Mouse (Mus musculus) telencephalon, adult 2 months (tissue): ENCODE measurements around the gene Anln.
"Not testable (repeated sequence)": the region's sequence is repeated elsewhere in the genome, so short reads cannot be mapped to it uniquely, and the experiment has no call there.

Experiments
- DNase-seq: peaks from one replicate; pipeline ENCODE4 v3.0.0-alpha.2; 2011; ENCODE audit warnings: low read depth, low spot score

The Anln gene

DNA sequence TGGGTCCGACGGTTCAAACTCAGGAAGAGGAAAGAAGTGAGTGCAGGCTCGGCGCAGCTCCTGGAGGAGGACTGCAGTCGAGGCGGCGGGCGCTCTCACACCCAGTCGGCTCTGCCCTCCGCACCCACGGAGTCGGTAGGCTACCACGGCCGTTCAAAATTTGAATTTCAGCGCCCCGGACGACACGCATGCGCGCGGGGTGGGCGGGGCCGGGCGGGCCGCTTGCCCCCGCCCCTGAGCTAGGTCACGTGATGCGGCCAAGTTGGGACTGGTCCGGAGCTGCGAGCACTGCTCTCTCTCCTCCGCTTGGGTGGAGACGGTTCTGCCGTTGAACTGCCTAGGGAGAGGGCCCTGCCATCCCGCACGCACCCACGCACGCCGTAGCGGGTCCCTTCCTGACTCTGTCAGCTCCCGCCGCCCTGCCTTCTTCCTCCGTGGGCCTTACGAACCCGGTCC is at the start of gene Anln:
TSS of gene Anln (minus strand) at position 168 of the 456 bp plus-strand sequence.
- DNase-seq: no peak

DNA sequence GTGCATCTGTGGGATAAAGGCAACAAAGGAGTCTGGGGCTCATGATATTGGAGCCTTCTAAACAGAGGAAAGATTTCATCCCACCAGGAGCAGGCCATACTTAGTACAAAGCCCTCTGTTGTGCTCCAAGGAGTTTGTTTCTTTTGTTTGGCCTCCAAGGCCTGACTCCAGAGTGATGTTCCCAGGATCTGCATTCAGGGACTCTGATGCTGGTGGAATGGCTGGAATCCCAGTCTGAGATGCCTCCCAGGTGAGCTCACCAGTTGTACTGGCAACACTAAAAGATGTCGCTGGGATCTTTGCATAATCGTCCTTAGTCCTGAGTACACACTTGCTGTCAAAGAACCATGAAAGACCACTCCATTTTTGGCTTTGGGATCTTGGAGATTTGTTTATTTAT is 45.1 kb upstream of the Anln start:
- DNase-seq: no peak

DNA sequence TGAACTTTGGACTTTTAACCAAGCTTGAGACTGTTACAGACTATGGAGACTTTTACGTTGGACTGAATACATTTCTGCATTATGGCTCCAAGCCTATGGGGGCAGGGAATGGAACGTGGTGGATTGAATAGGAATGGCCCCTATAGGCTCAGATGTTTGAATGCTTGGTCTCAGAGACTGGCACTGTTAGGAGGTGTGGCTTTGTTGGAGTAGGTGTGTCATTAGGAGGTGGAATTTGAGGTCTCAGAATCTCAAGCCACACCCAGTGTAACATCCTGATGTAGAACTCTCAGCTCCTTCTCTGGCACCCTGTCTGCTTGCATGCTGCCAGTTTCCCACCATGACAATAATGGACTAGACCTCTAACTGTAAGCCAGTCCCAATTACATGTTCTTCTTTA is 44.2 kb upstream of the Anln start:
- DNase-seq: no peak

DNA sequence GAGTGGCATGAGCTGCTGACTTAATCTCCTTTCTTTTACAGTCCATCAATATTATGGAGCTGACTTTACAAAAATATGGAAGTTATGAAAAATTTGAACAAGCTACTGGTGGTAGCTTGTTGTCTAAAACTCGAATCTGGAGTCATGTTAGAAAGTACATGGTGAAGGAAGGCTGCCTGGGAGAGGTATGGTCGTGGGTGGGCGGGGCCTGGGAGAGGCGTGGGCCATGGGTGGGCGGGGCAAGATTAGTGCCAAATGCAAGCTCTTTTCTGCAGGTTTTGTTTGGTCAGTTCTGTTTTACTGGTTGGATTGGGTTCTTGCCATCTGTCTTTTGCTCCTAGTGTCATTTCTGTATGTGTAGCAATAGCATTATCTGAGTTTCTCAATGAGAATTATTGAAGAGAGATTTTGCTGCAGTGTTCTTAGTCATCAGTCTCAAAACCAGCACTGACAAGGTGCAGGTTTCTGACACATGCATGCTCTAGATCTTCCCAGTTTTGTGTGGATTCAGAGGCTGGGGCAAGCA is 41.4 kb upstream of the Anln start:
- DNase-seq: no peak

DNA sequence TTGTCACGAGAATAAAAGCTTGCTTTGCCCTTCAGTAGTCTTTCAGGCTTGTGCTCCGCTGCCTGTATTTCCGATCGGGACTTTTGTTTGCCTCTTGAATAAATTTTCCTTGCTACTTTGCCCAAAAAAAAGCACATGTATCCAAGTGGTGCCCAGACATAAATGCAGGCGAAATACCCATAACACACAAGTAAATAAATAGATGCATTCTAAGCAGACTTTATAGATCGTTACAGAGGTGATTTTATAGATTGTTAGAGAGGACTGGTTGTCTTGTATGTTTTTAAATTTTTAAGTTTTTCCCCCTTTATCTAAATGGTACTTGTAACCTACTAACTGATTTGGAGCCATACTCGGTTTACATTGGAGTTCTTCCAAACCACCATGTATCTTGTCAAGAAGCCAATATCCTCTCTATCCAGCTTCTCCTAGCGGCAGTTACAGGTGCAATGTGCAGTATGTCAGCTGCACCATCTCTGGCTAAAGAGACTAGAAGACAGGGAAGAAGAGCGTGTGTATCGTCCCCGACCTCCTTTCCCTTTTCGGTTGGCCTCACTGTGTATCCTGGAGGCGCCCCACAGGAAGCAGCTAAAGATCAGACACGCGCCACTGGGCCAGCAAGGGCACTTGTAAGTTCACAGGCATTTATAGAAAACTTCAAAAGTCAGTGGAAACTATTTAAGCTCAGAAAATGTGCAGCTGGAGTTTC is 40.7 kb upstream of the Anln start:
- DNase-seq: no peak

DNA sequence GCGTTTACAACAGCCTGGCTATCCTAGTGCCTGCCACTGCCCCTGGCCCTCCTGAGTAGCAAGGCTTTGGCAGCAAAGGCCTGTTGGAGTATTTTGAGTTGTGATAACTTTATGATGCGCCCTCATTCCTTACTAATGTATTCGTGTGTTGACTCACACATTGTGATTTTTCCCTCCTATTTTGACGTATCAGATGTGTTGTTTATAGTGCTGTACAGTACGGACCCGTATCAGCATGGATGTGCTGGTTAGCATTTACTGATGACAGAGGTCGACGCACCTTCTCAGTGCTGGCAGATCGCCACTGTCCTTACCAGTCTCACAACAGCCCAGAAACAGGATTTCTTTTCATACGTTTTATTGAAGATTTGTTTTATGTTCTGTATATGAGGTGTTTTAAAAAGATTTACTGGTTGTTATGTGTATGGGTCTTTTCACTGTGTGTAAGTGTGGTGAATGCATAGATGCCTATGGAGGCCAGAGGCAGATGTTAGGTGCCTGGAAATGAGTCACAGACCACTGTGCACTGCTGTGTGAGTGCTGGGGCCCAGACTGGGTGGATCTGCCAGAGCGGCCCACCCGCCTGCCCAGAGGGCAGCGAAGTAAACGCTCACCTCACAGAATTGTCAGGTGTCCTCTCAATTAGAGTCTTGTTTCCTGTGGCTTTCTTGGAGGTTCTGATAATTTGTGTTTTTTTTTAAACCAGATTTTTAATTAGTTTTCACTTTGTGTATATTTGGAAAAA is 39.9 kb upstream of the Anln start:
- DNase-seq: no peak

DNA sequence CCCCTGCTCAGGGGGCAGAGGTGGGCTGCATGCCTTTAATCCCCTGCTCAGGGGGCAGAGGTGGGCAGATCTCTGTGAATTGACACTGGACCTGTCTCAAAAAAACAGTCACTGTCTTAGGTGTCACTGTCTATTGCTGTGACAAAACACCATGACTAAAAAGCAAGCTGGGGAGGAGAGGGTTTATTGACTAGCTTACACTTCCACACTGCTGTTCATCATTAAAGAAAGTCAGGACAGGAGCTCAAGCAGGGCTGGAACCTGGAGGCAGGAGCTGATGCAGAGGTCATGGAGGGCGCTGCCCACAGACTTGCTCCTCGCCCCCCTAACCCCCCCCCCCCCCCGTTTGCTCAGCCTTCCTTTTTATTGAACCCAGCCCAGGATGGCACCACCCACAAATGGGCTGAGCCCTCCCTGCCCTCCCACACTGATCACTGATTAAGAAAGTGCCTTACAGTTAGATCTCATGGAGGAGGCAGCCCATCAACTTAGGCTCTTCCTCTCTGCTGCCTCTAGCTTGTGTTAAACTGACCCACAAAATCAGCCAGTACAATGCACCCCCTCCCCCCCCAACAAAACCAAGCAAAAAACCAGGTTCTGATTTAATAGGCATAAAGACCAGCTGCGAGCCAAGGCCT is 39.2 kb upstream of the Anln start:
- no peak for DNase-seq

DNA sequence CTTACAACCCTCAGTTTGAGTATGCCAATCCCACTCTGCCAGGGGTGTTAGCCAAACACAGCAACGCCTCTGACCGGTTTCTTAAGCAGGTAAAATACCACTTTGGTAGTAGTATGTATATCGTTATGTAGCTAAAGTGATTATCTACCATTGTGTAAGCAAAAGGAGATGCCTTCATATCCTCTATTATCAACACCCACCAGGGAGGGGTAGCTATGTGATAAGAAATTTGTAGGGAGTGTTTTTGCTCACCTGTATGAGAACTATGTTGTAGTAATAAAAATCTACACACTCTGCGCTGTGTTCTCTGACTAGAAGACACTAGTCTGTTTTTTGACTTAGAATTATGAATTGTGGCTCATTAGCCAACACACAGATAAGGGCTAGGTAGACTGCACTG is 35.7 kb upstream of the Anln start:
- no peak for DNase-seq

DNA sequence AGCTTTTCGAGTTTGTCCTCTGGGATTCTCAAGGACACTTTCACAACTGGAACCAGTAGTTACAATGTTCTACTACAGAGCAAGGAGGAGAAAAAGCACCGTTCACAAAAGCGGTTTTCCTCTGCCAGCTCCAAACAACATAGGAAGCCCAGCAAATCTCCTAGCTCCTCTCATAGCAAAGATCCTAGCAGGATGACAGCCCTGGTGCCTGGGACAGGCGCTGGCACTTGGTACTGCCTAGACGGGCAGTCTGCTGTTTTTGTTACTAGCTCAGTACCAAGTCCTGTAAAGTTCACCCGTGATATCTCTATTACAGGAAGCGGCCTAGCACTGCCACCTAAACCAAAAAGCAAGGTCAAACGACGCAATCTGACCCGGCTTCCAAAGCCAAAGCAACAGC is 35.2 kb upstream of the Anln start:
- no peak for DNase-seq

DNA sequence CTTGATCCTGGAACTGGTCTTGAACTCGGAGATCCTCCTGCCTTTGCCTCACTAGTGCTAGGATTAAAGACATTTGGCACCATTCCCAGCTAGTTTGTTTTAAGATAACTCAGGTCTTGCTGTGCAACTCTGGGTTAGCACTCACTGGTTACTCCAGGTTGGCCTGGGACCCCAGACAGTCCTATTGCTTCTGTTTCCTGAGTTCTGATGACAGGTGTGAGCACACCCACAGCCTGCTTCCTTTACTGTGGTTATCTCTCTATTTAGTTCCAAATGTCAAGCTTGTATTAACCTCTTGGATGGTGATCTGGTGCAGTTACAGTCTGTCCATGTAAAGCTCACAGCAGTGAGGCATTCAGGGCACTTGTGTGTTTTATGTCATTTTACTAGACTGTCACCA is 34.5 kb upstream of the Anln start:
- DNase-seq: no peak

DNA sequence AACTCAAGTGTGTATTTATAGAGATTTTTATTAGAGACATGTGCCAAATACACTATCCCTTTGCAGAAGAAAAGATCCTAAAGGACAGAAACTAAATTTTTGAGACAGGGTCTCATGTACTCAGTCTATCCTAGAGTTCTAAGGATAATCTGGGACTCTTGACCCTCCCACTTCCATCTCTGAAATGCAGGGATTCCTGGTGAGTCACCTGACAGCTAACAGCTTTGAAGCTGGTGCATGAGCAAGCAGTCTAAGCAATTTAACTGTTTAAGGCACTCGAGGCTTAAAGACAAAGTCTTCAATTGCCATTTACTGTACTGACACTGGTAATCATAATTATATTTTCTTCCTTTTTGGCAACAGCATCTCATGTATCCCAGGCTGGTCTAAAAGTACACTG is 33.6 kb upstream of the Anln start:
- DNase-seq: no peak

DNA sequence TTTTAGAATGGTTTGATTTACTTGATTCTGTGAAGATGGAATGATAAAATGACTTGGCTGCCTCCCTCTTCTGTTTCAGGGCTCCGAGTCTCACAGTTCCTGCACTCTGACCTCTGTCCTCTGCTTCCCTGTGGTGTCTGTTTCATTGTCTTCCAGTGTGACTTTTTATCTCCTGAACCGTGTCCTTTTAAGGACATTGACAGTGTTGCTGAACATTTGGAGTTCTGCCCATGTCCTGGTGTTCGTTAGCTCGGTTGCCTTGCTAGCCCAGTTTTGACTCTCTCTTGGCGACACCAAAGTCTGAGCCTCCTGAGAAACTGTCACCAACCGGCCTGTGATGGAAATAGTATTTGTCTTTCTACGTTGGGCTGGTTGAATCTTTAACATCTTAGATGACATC is 31.5 kb upstream of the Anln start:
- DNase-seq: no peak

DNA sequence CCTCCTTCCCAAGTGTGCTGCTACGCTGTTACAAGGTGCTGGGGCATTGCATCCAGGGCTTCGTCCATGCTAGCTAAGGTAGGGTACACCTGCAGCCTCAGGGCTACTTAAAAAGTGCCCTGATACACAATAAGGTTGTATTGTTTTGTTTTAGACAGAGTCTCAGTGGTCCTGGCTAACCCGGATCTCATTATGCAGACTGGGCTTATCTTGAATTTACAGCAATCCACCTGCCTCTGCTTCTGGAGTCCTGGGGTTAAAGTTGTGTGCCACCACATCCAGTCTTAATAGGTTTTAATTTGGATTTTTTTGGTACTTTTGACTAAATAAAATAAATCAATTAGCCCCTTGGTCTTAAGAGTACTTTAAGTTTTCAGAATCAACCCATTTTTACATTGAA is 30.9 kb upstream of the Anln start:
- DNase-seq: no peak

DNA sequence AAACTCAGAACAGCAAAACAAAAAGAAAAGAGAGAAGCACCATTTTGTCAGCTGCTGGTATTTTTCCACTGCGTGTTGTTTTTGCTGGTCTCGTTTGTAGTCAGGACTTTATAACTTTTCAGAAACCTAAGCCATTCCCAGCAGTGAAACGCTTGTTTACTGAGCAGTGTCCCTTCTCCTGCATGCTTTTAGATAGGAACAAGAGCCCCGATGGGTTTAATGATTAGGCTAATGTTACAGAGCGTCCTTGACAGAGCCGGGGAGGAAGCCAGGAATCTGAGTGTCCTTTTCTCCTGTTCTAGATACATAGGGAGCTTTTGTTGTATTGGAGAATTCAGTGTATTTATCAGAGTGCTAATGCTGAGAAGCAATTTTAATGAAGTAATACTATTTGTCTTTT is 28.6 kb upstream of the Anln start:
- no peak for DNase-seq

DNA sequence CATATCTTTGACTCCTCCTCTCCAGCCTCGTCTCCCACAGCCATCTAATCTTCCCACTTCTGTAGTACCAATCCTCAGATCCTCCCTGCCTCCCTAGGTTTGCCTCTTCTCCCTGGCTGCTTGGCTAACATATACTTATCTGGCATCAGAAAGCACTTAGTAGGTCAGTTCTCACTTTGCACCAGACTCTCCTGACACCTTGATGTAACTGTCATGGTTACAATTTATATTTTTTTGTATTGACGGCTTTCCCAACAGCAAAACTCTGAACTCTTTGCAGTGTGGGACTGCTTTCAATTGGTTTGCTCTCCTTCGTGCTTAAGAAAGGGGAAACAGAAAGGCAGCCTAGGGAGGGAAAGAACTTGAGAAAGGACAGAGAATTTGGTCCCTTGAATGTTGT is 27.2 kb upstream of the Anln start:
- no peak for DNase-seq

DNA sequence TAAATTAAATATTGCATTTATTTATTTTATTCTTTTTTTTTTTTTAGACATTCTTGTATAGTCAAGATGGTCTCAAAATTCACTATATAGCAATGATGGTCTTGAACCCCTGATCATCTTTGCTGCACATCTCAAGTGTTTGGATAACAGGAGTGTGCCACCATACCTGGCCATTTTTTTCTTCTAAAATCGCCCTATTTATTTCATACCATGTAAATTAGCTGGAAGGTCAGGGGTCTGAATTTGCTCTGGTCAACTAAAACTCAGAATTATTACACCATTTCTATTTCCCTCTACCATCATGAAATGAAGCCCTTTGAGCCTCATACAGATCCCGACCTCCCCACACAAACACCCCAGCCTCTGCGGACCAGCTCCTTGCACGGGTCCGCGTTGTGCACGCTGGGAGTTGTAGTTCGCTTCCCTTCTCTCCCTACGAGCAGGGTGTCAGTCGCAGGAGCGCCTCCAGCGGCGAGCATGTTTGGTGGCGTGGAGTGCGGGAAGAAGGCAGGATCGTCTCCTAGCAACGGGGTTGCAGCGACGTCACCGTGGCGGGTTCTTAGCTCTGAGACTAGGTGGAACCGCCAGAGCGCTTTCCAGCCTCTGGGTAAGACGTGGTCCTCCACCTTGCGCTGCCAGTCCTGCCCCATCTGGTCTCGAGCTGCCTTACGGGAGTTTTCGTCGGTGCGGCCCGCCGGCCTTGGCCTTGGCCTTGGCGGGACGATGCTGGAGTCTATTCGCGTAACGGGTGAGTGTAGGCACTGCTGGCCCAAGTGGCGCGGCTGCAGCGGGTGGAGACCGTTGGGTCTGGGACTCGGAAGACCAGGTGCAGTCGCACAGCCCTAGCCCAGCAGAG is 22.2 kb upstream of the Anln start, which contains the start of gene 9530077C05Rik:
TSS of gene 9530077C05Rik (plus strand) at position 512 of the 856 bp plus-strand sequence.
- DNase-seq: peak; percentile 97

DNA sequence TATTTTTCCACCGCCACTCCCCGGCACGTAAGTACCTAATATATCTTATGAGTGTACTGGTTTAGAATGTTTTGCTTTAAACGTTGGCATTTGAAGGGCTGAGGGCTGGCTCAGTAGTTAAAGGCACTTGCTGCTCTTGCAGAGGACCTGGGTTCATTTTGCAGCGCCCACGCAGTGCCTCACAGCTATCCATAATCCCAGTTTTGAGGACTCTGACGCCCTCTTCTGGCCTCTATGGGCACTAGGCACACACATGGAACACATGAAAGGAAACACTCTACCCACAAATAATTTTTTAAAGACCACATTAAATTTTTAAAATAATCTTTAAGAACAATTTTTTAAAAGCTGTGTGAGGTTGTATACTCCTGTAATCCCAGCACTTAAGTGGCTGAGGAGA is 20.5 kb upstream of the Anln start:
- no peak for DNase-seq

DNA sequence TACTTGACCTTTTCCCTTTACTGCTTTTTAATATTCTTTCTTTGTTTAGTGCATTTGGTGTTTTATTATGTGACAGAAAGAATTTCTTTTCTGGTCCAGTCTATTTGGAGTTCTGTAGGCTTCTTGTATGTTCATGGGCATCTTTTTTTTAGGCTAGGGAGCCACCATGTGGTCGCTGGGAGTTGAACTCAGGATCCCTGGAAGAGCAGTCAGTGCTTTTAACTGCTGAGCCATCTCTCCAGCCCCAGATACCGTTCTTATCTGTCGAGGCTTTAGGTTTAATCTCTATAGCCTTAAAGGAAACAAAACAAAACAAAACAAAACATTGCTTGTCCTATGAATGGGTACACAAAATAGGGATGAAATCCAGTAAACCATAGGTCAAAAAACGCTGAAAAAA is 19.4 kb upstream of the Anln start:
- peak; percentile 58 for DNase-seq

DNA sequence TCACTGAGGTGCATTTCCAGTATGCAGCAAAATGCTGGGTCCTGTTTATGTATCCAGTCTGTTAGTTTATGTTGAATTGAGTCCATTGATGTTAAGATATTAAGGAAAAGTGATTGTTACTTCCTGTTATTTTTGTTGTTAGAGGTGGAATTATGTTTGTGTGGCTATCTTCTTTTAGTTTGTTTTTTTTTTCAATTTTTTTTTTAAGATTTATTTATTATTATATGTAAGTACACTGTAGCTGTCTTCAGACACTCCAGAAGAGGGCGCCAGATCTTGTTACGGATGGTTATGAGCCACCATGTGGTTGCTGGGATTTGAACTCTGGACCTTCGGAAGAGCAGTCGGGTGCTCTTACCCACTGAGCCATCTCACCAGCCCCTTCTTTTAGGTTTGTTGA is 18.6 kb upstream of the Anln start:
- DNase-seq: not testable (repeated sequence)

DNA sequence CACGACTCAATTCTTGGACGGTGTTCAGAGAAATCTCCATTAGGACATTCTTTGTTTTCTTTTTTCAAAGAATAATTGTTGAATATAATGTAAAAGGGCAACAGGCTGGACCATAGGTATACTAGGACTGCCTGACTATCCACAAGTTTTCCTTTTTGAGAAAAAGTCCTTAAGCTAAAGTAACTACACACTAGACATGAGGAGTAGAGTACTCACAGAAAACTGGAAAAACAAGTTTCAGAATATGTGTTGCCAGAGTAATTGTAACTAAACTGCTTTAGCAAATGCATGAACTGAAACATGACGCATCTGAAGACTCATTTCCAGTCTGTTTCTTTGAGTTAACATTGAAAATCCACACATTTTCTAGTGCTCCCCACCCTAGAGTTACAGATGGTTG is 16.4 kb upstream of the Anln start:
- DNase-seq: no peak

DNA sequence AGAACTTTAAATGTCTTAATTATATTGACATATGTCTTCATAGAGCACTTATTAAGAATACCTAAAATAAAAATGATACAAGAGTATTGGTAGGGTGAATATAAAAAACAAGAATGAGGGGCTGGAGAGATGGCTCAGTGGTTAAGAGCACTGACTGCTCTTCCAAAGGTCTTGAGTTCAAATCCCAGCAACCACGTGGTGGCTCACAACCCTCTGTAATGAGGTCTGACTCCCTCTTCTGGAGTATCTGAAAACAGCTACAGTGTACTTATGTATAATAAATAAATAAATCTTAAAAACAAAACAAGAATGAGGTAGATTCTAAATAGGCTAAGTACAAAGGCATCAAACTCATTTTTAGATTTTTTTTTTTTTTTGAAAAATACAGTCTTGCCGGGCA is 14.5 kb upstream of the Anln start:
- not testable (repeated sequence) for DNase-seq

DNA sequence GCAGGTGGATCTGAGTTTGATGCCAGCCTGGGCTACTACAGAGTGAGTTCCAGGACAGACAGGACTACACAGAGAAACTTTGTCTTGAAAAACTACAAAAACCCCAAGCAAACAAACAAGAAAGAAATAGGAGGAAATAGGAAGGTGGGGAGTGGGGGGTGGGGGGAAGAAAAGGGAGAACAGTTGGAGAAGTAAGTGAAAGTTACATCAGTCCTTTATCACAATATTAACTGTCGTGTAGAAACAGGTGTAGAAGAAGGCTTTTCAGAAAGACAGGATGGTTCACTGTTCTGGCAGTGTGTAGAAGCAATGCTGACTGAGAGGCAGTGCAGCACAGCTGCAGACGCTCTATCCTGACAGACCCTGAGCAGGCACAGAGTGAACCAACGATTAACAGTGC is 14.0 kb upstream of the Anln start:
- DNase-seq: no peak
